Mouse (Mus musculus): ENCODE data around the gene Sez6l2.

The Sez6l2 gene

DNA sequence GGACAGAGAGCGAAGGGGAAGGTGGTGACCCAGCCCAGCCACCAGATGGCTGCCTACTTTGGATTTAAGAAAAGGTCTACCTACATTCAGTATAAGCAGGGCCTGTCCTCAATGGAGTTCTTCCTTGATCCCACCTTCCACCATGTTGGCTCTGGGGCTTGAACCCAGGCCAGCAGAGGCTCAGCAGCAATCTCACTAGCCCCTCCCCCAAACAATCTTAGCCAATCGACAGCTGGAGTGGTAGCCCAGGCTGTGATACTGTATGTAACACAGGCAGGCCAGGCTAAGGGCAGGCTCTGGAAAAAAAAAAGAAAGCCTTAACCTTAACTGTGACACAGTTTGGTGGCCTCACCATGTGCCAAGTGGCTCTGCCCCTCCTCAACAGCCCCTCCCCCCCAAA, 61.4 kb downstream of the Sez6l2 start:
- ChIA-PET CTCF (interaction anchor here in 1 of 4 experiments (1.3 kb wide), 1 partner anchor 106 kb away, joined by 3 read pairs; no protein-coding TSS in a partner anchor), POLR2A (interaction anchor here in 3 of 4 experiments (0.6 to 13.6 kb wide), 13 partner anchors 10 to 1542 kb away, joined by 3 to 280 read pairs (median 4); partner anchors contain the start of genes Kif22 (in 2 of the 3), Maz (in 2 of the 3), Prrt2 (in 2 of the 3) and Gm42742 (in 1 of the 3))

DNA sequence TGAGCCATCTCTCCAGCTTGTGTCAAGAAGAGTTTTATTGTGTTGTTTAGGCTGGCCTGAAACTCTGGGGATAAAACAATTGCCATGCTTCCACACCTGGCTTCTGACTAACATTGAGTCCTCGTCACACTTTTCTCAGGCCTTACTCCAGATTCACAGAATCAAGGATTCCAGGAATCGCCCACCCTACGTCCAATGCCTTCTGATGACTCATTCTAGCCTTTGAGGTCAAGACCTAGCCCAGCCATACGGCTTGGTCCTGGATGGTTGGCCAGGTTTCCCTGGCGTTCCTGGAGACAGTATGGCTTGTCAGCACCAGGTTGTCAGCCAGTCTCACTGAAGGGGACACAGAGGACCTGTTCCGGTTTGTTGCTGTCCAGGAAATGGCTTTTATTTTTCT, 62.0 kb downstream of the Sez6l2 start:
- CTCF ChIA-PET = interaction anchor here in 2 of 4 experiments (0.5 to 1.3 kb wide), 3 partner anchors 106 to 169 kb away, joined by 3 to 4 read pairs (median 3); no protein-coding TSS in a partner anchor

DNA sequence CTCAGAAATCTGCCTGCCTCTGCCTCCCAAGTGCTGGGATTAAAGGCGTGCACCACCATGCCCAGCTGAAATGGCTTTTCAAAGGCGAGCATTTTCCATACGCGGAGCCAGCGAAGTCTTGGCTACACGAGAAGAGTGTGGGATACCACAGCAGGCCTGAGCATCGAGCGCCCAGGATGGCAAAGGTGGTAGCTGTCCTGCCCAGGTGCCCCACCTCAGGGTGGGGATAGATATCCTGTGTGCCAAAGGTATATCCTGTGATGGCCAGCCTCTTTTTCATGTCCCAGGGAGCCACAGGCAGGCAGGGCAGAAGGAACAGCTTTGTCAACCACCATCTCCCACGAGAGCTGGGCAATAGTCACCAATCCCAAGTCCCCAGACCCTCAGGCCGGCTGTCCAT, 62.5 kb downstream of the Sez6l2 start:
- CTCF ChIA-PET = interaction anchor here in 3 of 4 experiments (0.5 to 1.1 kb wide), 3 partner anchors 159 to 615 kb away, joined by 3 to 18 read pairs (median 4); no protein-coding TSS in a partner anchor
- POLR2A ChIA-PET = interaction anchor here (0.8 to 13.6 kb wide), 16 partner anchors 7 to 213 kb away, joined by 3 to 280 read pairs (median 6); partner anchors contain the start of genes Maz (in 3 of the 4), Cdiptos (in 1 of the 4), Kif22 (in 1 of the 4) and Prrt2 (in 1 of the 4)

More for the DNA sequence above, 62.0 kb downstream of the Sez6l2 start:
- POLR2A ChIA-PET = interaction anchor here (0.6 to 13.6 kb wide), 14 partner anchors 9 to 1541 kb away, joined by 3 to 280 read pairs (median 6); partner anchors contain the start of genes Maz (in 3 of the 4), Kif22 (in 2 of the 4), Prrt2 (in 2 of the 4) and Cdiptos (in 1 of the 4)

DNA sequence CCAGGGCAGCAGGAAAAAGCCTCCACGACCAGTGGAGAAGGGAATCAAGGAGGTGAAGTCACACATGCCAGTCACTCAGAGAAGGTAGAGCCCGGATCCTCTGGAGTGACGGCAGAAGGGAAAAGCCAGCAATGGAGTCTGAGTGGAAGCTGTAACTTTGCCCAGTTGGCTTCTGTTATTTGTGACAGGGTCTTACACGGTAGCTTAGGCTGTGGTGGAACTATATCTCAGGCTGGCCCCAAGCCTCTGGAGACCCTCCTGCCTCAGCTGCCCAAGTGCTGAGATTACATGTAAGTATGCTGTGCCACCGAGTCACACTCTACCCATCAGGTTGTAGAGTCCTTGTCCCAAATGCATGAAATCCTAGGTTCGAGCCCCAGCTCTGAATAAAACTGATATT, 63.0 kb downstream of the Sez6l2 start:
- ChIA-PET CTCF (interaction anchor here in 2 of 4 experiments (0.6 to 1.1 kb wide), 2 partner anchors 168 to 615 kb away, joined by 4 to 18 read pairs; no protein-coding TSS in a partner anchor), POLR2A (interaction anchor here (0.7 to 13.6 kb wide), 17 partner anchors 7 to 214 kb away, joined by 3 to 280 read pairs (median 6); partner anchors contain the start of genes Maz (in 4 of the 4), Cdiptos (in 1 of the 4), Kif22 (in 1 of the 4) and Prrt2 (in 1 of the 4))

DNA sequence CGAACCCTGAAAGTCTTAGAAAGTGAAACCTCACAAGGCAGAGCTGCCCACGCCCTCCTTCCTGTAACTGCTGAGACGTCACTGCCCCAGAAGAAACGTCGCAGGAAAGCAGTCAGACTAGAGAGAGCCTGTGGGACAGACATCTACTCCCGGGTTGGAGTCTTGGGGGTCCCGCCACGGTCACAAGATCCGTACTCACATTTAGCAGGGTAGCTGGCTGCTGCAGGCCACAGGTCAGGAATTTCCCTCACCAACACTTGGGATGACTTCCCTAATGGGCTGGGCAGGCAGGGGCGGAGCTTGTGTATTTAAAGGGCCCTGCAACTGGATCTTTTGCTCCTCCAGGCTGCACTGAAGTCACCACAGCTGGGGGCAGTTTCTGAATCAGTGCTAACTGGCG, 64.0 kb downstream of the Sez6l2 start, which contains the start of gene Mvp:
Gene Mvp, minus strand, starts transcription at position 302 of the 400 bp plus-strand sequence.
- ChIA-PET CTCF (interaction anchor here in 2 of 4 experiments (0.7 to 1.1 kb wide), 4 partner anchors 25 to 215 kb away, joined by 3 to 7 read pairs (median 4); no protein-coding TSS in a partner anchor), POLR2A (interaction anchor here (0.7 to 13.6 kb wide), 33 partner anchors 8 to 449 kb away, joined by 3 to 280 read pairs (median 5); partner anchors contain the start of genes Maz (in 3 of the 4), Taok2 (in 2 of the 4), AI467606 (in 1 of the 4) and Cdiptos (in 1 of the 4))

DNA sequence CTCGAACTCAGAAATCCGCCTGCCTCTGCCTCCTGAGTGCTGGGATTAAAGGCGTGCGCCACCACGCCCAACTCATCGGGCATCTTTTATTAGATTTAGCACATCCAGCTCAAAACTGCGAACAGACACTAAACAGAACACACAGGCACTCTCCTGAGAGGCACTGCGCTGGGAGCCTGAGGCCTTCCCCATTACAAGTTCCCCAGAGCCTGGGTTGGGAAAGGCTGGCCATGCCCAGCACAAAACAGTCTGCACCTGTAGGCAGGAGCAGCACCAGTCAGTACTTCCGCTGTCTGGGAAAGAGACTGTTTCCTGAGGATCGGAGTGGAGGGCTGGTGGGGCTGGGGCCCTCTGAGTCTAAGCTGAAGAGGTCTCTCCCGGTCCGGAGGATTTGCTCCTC, 64.6 kb downstream of the Sez6l2 start:
- ChIA-PET CTCF (interaction anchor here in 2 of 4 experiments (1.1 to 3.0 kb wide), 2 partner anchors 11 to 215 kb away, joined by 3 to 44 read pairs; partner anchors contain the start of gene Maz (in 1 of the 2)), POLR2A (interaction anchor here (0.6 to 13.6 kb wide), 33 partner anchors 7 to 450 kb away, joined by 3 to 280 read pairs (median 5); partner anchors contain the start of genes Maz (in 3 of the 4), Taok2 (in 2 of the 4), AI467606 (in 1 of the 4) and Cdiptos (in 1 of the 4))

DNA sequence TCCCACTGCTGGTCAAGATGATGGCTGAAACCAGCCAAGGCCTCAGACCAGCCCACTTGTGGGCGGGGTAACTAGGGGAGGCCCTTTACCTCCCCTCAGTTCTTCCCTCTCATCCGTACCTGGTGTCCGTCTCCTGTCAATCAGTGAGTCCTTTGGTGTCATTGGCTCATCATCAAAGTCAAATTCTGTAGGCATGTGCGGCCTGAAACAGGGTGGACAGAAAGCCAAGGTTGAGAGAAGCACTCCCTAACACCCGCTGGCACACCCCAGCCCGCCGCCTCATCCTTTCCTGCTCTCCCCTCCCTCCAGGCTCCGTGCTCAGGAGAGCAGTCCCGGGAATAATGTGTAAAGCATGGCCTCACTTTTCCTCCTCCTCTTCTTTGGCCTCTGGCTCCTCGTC, 65.7 kb downstream of the Sez6l2 start:
- POLR2A ChIA-PET = interaction anchor here (0.5 to 13.6 kb wide), 33 partner anchors 8 to 514 kb away, joined by 3 to 280 read pairs (median 6); partner anchors contain the start of genes Maz (in 4 of the 4), 4930451I11Rik (in 1 of the 4), Asphd1 (in 1 of the 4) and Fam57b (in 1 of the 4)
- CTCF ChIA-PET = interaction anchor here (0.6 to 3.0 kb wide), 17 partner anchors 7 to 131 kb away, joined by 3 to 44 read pairs (median 6); partner anchors contain the start of genes Maz (in 2 of the 4), AI467606 (in 1 of the 4) and Kif22 (in 1 of the 4)

DNA sequence TGATC, 65.9 kb downstream of the Sez6l2 start, which contains the start of gene Pagr1b:
Gene Pagr1b, minus strand, starts transcription at position 4 of the 5 bp plus-strand sequence.
- POLR2A ChIA-PET = interaction anchor here (1.0 to 13.6 kb wide), 29 partner anchors 8 to 514 kb away, joined by 3 to 280 read pairs (median 7); partner anchors contain the start of genes Maz (in 4 of the 4), 4930451I11Rik (in 1 of the 4), Asphd1 (in 1 of the 4) and Fam57b (in 1 of the 4)

DNA sequence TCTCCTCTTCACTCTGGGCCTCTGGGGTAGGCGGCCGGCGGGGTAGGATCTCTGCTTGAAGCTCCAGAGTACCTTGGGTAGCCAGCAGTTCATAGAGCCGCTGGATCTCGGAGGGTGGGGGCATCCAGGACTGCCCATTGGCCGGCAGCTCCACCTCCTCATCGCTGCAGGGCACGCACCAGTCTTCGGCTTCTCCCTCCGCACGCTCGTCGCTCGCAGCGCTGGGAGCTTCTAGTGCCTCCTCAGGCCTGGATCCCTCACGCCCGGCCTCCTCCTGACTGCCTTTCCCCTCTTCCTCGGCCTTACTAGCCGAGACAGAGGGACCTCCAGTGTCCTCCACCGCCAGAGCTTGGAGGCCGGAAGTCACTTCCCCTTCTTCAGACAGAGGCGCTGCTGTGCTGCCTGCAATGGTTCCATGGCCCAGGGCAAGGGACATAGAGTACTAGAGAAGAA, 66.1 kb downstream of the Sez6l2 start:
- POLR2A ChIA-PET = interaction anchor here (0.6 to 13.6 kb wide), 62 partner anchors 8 to 721 kb away, joined by 3 to 280 read pairs (median 5); partner anchors contain the start of genes Maz (in 4 of the 4), Kif22 (in 3 of the 4), Asphd1 (in 2 of the 4) and Hirip3 (in 2 of the 4)
- CTCF ChIA-PET = interaction anchor here (0.6 to 3.0 kb wide), 34 partner anchors 8 to 542 kb away, joined by 3 to 44 read pairs (median 4); partner anchors contain the start of genes Maz (in 3 of the 4), Kif22 (in 2 of the 4), AI467606 (in 1 of the 4) and Sh2b1 (in 1 of the 4)

More for the DNA sequence above, 65.9 kb downstream of the Sez6l2 start, which contains the start of gene Pagr1b:
- CTCF ChIA-PET = interaction anchor here (0.6 to 3.0 kb wide), 17 partner anchors 8 to 131 kb away, joined by 3 to 44 read pairs (median 6); partner anchors contain the start of genes Maz (in 2 of the 4), AI467606 (in 1 of the 4) and Kif22 (in 1 of the 4)

DNA sequence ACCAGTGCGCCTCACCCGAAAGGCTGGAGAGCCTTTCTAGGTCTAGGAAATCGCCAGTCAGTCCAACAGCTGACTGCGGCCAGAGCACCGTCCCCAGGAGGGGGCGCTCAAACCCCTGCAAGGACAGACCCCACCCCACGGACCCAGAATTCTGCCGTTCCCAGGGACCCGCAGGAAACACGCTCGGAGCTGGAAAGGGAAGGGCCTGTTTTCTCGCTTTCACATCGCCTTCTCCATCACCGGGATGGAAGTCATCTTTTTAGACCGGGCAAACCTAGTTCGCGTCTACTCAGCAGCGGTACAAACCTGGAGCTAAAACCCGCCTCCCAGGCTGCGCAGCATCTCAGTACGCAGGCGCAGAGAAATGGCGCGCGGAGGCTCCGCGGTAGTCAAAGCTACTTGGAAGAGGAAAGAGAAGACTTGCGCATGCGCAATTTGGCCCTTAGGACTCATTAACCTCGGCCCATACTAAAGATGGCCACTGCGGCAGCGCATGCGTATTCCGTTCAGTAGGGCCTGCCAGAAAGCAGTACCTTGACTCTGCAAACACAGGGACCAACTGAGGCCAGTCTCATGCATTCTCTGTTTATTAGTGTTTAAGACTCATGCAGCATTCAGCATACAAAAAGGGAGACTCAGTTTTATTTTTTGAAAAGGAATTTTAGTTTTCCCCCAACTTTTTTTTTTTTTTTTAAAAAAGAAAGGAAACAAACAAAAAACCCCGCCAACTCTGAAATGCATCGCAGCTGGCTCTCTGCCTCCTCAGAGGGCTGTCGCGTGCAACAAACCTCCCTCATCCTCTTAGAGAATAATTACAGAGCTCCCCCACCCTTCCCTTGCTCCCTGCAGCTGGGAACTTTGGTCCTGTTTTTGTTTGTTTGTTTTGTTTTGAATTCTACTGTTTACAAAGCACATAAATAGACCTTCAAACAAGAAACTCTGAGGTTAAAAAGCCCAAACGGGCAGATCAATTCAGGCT, 66.9 kb downstream of the Sez6l2 start, which contains the start of gene Pagr1a:
Gene Pagr1a, minus strand, starts transcription at position 382 of the 979 bp plus-strand sequence.
- ChIA-PET POLR2A (interaction anchor here (0.6 to 13.6 kb wide), 78 partner anchors 7 to 1561 kb away, joined by 3 to 280 read pairs (median 4); partner anchors contain the start of genes Maz (in 4 of the 4), Kif22 (in 3 of the 4), Hirip3 (in 2 of the 4) and Ino80e (in 2 of the 4)), CTCF (interaction anchor here (0.6 to 3.0 kb wide), 46 partner anchors 8 to 589 kb away, joined by 3 to 44 read pairs (median 4); partner anchors contain the start of genes Maz (in 4 of the 4), Kif22 (in 2 of the 4), AI467606 (in 1 of the 4) and Sh2b1 (in 1 of the 4))

DNA sequence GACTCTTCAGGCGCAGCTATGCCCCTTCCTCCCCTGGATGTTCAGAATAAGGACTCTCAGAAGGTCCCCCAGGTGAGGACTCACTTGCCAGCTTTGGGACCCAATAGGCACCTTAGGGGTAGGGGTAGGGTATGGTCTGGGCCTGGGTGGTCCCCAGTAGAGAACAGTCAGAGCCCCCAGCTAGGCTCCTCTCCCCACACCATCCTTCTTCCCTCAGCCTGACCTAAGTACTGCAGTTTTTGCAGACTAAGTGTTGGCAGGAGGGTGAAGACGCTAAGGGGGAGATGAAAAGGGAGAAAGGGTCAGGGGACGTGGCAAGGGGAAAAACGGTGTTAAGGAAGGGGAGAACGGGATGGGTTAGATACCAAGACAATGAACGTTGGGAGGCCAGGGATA, 67.6 kb downstream of the Sez6l2 start:
- CTCF ChIA-PET = interaction anchor here in 3 of 4 experiments (0.7 to 3.0 kb wide), 9 partner anchors 8 to 543 kb away, joined by 3 to 44 read pairs (median 4); partner anchors contain the start of genes Maz (in 1 of the 3) and Sh2b1 (in 1 of the 3)
- POLR2A ChIA-PET = interaction anchor here (0.6 to 13.6 kb wide), 22 partner anchors 7 to 1561 kb away, joined by 3 to 280 read pairs (median 4); partner anchors contain the start of genes Maz (in 4 of the 4), Cd2bp2 (in 1 of the 4), Fam57b (in 1 of the 4) and Kat8 (in 1 of the 4)

DNA sequence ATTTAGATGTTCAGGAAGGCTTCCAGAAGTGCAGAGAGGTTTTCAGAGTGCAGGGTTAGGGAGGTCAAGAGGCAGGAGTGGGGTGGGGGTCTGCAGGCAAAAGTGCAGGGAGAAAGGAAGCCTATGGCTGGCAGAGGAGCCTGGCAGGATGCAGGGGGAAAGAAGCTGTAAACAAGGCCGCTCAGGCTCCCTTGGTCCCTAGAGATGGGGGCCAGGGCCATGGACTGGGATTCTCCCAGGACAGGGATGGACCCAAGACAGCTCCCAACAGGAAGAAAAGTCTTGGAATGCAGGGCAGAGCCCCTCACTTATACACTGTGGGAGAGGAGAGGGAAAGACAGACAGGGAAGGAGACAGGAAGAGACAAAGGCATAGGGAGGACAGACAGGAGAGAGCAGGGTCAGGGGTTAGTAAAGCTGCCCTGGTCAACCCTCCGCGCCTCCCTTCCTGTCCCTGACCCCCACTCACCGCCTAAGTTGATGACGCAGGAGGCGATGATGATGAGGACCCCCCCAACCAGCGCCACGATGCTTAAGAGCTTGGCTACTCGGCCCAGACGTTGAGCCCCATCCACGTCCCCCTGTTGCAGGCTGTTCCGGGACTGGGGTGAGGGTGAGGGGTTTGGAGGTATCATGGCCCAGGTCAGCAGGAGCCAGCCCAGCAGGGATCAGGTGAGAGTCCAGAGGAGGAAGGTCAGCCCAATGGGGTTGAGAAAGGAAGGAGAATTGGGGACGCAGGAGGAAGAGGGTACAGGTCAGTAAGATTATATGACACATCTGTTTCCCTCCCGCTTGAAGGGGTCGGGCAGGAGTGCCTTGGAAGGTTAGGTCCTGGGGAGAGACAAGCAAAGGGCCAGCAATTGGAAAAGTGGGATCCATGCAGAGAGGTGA, 68.3 kb downstream of the Sez6l2 start:
- CTCF ChIA-PET = no interaction called here
- POLR2A ChIA-PET = interaction anchor here in 3 of 4 experiments (0.6 to 13.6 kb wide), 7 partner anchors 6 to 172 kb away, joined by 3 to 280 read pairs (median 6); partner anchors contain the start of genes Maz (in 3 of the 3) and Prrt2 (in 1 of the 3)

DNA sequence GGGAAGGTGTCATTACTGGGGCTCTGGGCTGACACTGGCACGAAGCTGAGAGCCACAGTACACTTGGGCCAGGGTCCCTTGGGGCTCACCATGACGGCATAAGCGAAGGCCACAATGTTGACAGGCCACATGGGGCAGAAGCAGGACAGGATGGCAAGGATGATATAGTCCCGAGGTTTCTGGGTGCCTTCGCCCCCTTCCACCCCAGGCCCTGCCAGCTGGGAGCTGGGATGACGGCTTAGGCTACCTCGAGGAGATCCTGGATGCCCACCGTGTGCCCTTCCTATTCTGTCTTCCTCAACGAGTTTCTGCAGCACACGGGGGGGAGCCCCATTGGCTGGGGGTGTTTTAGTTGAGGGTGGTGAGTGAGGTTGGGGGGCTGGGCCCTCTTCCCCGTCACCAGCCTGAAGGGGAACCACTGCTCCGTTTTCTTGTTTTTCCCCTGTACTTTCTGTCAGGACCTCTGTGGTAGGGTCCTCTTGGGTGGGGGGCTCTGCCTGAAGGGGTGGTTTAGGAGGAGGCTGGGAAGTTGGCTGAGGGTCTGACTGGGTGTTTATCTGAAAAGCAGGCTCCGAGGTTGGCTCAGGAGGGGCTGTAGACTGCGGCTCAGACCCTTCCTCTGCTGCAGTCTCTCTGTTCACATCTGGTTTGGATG, 69.1 kb downstream of the Sez6l2 start:
- CTCF ChIA-PET = interaction anchor here in 1 of 4 experiments (1.6 kb wide), 1 partner anchor 10 kb away, joined by 3 read pairs; no protein-coding TSS in a partner anchor
- POLR2A ChIA-PET = interaction anchor here in 3 of 4 experiments (0.6 to 3.1 kb wide), 5 partner anchors 11 to 71 kb away, joined by 3 to 10 read pairs (median 4); partner anchors contain the start of gene Kif22 (in 1 of the 3)

DNA sequence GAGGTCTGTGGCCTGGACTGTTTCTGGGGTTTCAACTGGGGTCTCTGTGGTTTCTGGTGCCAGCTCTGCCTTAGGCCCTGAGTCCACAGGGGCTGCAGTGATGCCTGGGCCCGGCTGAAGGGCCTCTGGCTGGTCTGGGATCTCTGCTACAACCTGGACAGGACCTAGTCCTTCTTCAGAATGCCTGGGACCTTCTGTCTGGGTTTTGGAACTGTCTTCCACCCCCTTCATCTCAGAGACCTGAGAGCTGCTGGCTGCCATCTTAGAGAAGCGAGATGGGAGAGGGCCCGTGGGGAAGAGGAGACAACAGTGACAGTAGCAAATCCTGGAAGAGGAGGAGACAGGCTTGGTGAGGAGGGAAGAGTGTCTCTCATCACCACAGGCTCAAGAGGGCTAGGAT, 69.7 kb downstream of the Sez6l2 start:
- POLR2A ChIA-PET = interaction anchor here in 2 of 4 experiments (1.2 to 3.1 kb wide), 4 partner anchors 11 to 222 kb away, joined by 4 to 15 read pairs (median 10); partner anchors contain the start of genes Fam57b (in 1 of the 2) and Kif22 (in 1 of the 2)

More for the DNA sequence above, 69.7 kb downstream of the Sez6l2 start:
- CTCF ChIA-PET = interaction anchor here in 1 of 4 experiments (1.6 kb wide), 1 partner anchor 11 kb away, joined by 3 read pairs; no protein-coding TSS in a partner anchor
